Mouse (Mus musculus) thymus, adult 2 months (tissue): ENCODE measurements at regions not wholly inside any gene's neighbourhood (a gene's known extent, or its start where the extent isn't known, plus 50 kb on each side); places are given as distances from the start of the nearest gene placed in this dataset.

Experiments
- CTCF ChIP-seq: fragments of 200-500 bp; IDR thresholded peaks from 2 replicates; pipeline ENCODE4 v1.5.1; 2012; ENCODE audit warnings: mild to moderate bottlenecking, control low read depth, low read length, moderate library complexity, borderline replicate concordance; ENCODE audit not compliant: control insufficient read depth, poor library complexity, insufficient read depth; ENCODE audit errors: extremely low read depth
- POLR2A ChIP-seq: fragments of 200-500 bp; IDR thresholded peaks from 2 replicates; pipeline ENCODE4 v1.6.1; 2012; ENCODE audit warnings: mild to moderate bottlenecking, low read length, control low read depth, moderate library complexity; ENCODE audit not compliant: control insufficient read depth, poor library complexity, insufficient read depth; ENCODE audit errors: extremely low read depth

- TF ChIP-seq CTCF (no peak), POLR2A (no peak)
Measured at GRCm38 (mm10) chr6:143445834-143446552, 279.0 kb downstream of the Etnk1 start.
